Mouse (Mus musculus) liver, embryonic 14.5 days (tissue): ENCODE measurements at regions not wholly inside any gene's neighbourhood (a gene's known extent, or its start where the extent isn't known, plus 50 kb on each side); places are given as distances from the start of the nearest gene placed in this dataset.

Source experiments
- CTCF ChIP-seq: IDR thresholded peaks from 2 replicates; pipeline ENCODE4 v1.5.1; 2016; ENCODE audit warnings: antibody characterized with exemption, low read depth, control low read depth
- EP300 ChIP-seq: IDR thresholded peaks from 2 replicates; pipeline ENCODE4 v1.6.1; 2016; ENCODE audit warnings: antibody characterized with exemption, low read depth

DNA sequence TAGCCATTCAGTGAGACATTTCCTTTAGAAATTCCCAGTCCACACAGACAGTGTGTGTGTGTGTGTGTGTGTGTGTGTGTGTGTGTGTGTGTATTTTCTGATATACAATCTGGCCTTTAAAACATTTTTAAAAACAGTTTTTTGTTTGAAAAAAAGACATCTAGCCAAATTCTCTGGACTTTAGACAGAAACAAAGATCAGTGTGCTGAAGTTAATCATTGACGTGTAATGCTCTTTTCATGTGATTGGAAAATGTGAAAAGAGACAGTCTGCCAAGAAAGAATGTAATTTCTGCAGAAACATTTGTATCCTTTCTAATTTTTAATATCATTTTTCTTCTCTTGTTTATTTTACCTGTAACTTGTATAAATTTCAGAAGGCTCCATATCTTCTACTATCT lies 127.7 kb upstream of the Klf12 start:
- TF ChIP-seq CTCF (no peak), EP300 (no peak)
